In genomic region chr17:28515431-28516341, GRCm38 (mm10) we compare ENCODE assay signal across 9 mouse cellular contexts. TPM values are rescaled to one million over a fixed set of nuclear protein-coding genes. Genes with fewer than 3 reads are reported as not detected.
DNase-seq lines count a peak whose midpoint lies in the region; ATAC-seq and TF ChIP-seq lines count a peak whose summit lies in the region.
"Had no signal": no experiment of that assay in that cellular context is flagged by ENCODE, and none has a peak within 500 bp of the region (broad histone marks: within the 10 kb centered on the region; RNA-seq: fewer than 3 reads in every experiment).

No protein-coding gene starts in this region.

- no peak overlapping the region for H3K4me3 ChIP-seq in kidney, embryonic 15.5 days (replicated peaks)
- H3K4me3 ChIP-seq in liver, embryonic 14.5 days (ENCODE audit: insufficient read depth in 1 of 2, low read depth in 2 of 2, low read length in 2 of 2) = no peak overlapping the region

- H3K9me3 ChIP-seq in kidney, embryonic 15.5 days (replicated peaks) = no peaks in the 10 kb centered on the region
- H3K9me3 ChIP-seq in liver, embryonic 14.5 days (ENCODE audit: control insufficient read depth, low read length) = no peaks in the 10 kb centered on the region

- peaks cover 68% of the 10 kb centered on the region for H3K4me1 ChIP-seq in kidney, embryonic 15.5 days
- peaks cover 0 to 12% of the 10 kb centered on the region in 2 experiments; a peak in 2 of 4 replicates for H3K4me1 ChIP-seq in liver, embryonic 14.5 days (replicated peaks; ENCODE audit: control insufficient read depth in 2 of 2, insufficient read depth in 2 of 2, low read length in 1 of 2)

- no peak for TF ChIP-seq EP300 in liver, embryonic 14.5 days (IDR thresholded peaks at IDR 0.05; ENCODE audit: low read depth)

- whole genome bisulfite sequencing in kidney, embryonic 15.5 days = 59% methylated on average over 10 of the region's 10 CpGs
- WGBS in liver, embryonic 14.5 days (ENCODE audit: insufficient replicate concordance) = 36% methylated on average over 10 of the region's 10 CpGs

- TF ChIP-seq CTCF in liver, embryonic 14.5 days (IDR thresholded peaks at IDR 0.05; ENCODE audit: low read depth) = no peak

- no peak overlapping the region for H3K4me2 ChIP-seq in kidney, embryonic 15.5 days
- no peak overlapping the region for H3K4me2 ChIP-seq in liver, embryonic 14.5 days (ENCODE audit: low read depth)

- ATAC-seq in kidney, embryonic 15.5 days (replicated peaks; ENCODE audit: low FRiP score) = no peak
- ATAC-seq in liver, embryonic 14.5 days (ENCODE audit: insufficient read depth) = 0 out of 2 replicates have a peak, but pooled peaks have one; percentile 38
- no peak for ATAC-seq in megakaryocyte-erythroid progenitor cell, adult 5-6 weeks (replicated peaks; ENCODE audit: low FRiP score, low TSS enrichment, poor library complexity, severe bottlenecking)

- no peak overlapping the region for H3K27ac ChIP-seq in kidney, embryonic 15.5 days
- H3K27ac ChIP-seq in liver, embryonic 14.5 days = no peak overlapping the region

- DNase-seq in kidney, adult 8-10 months = peak; percentile 56 to 58
- DNase-seq in adrenal gland, postnatal 25 days = peak; percentile 35
- no peak for DNase-seq in liver, embryonic 14.5 days (ENCODE audit: low read depth in 3 of 3, low spot score in 3 of 3)
- DNase-seq in testis, postnatal 14 days (ENCODE audit: low spot score) = peak; percentile 83
- no peak for DNase-seq in neural tube, embryonic 10.5 days (ENCODE audit: extremely low spot score, low spot score)
- DNase-seq in frontal cortex, postnatal 14 days (ENCODE audit: low spot score in 2 of 2) = no peak

- H3K9ac ChIP-seq in kidney, embryonic 15.5 days = no peak overlapping the region
- no peak overlapping the region for H3K9ac ChIP-seq in liver, embryonic 14.5 days (replicated peaks)

- no peaks in the 10 kb centered on the region for H3K36me3 ChIP-seq in kidney, embryonic 15.5 days
- H3K36me3 ChIP-seq in liver, embryonic 14.5 days (replicated peaks; ENCODE audit: control insufficient read depth, insufficient read depth, low read depth) = no peaks in the 10 kb centered on the region

- H3K27me3 ChIP-seq in kidney, embryonic 15.5 days = 0 out of 2 replicates have a peak, but pooled peaks cover 2% of the 10 kb centered on the region
- H3K27me3 ChIP-seq in liver, embryonic 14.5 days (ENCODE audit: control insufficient read depth, insufficient read depth, low read length) = peaks cover 13% of the 10 kb centered on the region

RNA-seq across cellular contexts. Expression of gene Fkbp5, which starts 1.6 kb away (rescaled TPM):
- 31.1 and 35.0 TPM in 2 replicates for polyA plus RNA-seq in kidney, embryonic 15.5 days (2015; fragmentation: Nextera tagmentation; extraction: Ambion mirVana)
- 55.9 and 60.1 TPM in 2 replicates for total RNA-seq in adrenal gland, postnatal 25 days (2021)
- 5.3 and 7.3 TPM in 2 replicates for polyA plus RNA-seq in liver, embryonic 14.5 days (2012; rRNA removed)
- polyA plus RNA-seq in liver, embryonic 14.5 days (2014; fragmentation: Nextera tagmentation; extraction: Ambion mirVana) = 3.5 and 3.6 TPM in 2 replicates
- 19.8 and 32.3 TPM in 2 replicates for total RNA-seq in megakaryocyte-erythroid progenitor cell, adult 5-6 weeks (2014; fragmentation: Nextera tagmentation)
- 19.9 and 25.1 TPM in 2 replicates for total RNA-seq in megakaryocyte-erythroid progenitor cell, adult 5-6 weeks (2017)

RNA-seq across cellular contexts. Expression of gene Armc12, which starts 14.9 kb away (rescaled TPM):
- polyA plus RNA-seq in kidney, embryonic 15.5 days (2015; fragmentation: Nextera tagmentation; extraction: Ambion mirVana) = not detected in 2 replicates
- not detected in 2 replicates for total RNA-seq in adrenal gland, postnatal 25 days (2021)
- 0.03 TPM in 1 of 2 replicates, not detected in the other for polyA plus RNA-seq in liver, embryonic 14.5 days (2012; rRNA removed)
- polyA plus RNA-seq in liver, embryonic 14.5 days (2014; fragmentation: Nextera tagmentation; extraction: Ambion mirVana) = not detected in 2 replicates
- total RNA-seq in megakaryocyte-erythroid progenitor cell, adult 5-6 weeks (2014; fragmentation: Nextera tagmentation) = not detected in 2 replicates
- not detected in 2 replicates for total RNA-seq in megakaryocyte-erythroid progenitor cell, adult 5-6 weeks (2017)
- polyA plus RNA-seq: neural tube, embryonic 14.5 days had no signal

RNA-seq across cellular contexts. Expression of gene Clpsl2, which starts 33.5 kb away (rescaled TPM):
- not detected in 2 replicates for polyA plus RNA-seq in kidney, embryonic 15.5 days (2015; fragmentation: Nextera tagmentation; extraction: Ambion mirVana)
- not detected in 2 replicates for total RNA-seq in adrenal gland, postnatal 25 days (2021)
- not detected in 2 replicates for polyA plus RNA-seq in liver, embryonic 14.5 days (2012; rRNA removed)
- polyA plus RNA-seq in liver, embryonic 14.5 days (2014; fragmentation: Nextera tagmentation; extraction: Ambion mirVana) = not detected in 2 replicates
- total RNA-seq in megakaryocyte-erythroid progenitor cell, adult 5-6 weeks (2014; fragmentation: Nextera tagmentation) = not detected in 2 replicates
- not detected in 2 replicates for total RNA-seq in megakaryocyte-erythroid progenitor cell, adult 5-6 weeks (2017)
- polyA plus RNA-seq: neural tube, embryonic 14.5 days had no signal

RNA-seq across cellular contexts. Expression of gene Clps, which starts 44.9 kb away (rescaled TPM):
- 0.78 and 2.6 TPM in 2 replicates for polyA plus RNA-seq in kidney, embryonic 15.5 days (2015; fragmentation: Nextera tagmentation; extraction: Ambion mirVana)
- total RNA-seq in adrenal gland, postnatal 25 days (2021) = not detected in 2 replicates
- 1.2 and 3.3 TPM in 2 replicates for polyA plus RNA-seq in liver, embryonic 14.5 days (2012; rRNA removed)
- 2.9 and 3.7 TPM in 2 replicates for polyA plus RNA-seq in liver, embryonic 14.5 days (2014; fragmentation: Nextera tagmentation; extraction: Ambion mirVana)
- total RNA-seq in megakaryocyte-erythroid progenitor cell, adult 5-6 weeks (2014; fragmentation: Nextera tagmentation) = not detected in 2 replicates
- not detected in 2 replicates for total RNA-seq in megakaryocyte-erythroid progenitor cell, adult 5-6 weeks (2017)
- polyA plus RNA-seq: neural tube, embryonic 14.5 days had no signal

RNA-seq across cellular contexts. Expression of gene Lhfpl5, which starts 59.8 kb away (rescaled TPM):
- polyA plus RNA-seq in kidney, embryonic 15.5 days (2015; fragmentation: Nextera tagmentation; extraction: Ambion mirVana) = 0.54 and 0.91 TPM in 2 replicates
- 1.9 and 2.2 TPM in 2 replicates for total RNA-seq in adrenal gland, postnatal 25 days (2021)
- polyA plus RNA-seq in liver, embryonic 14.5 days (2012; rRNA removed) = not detected in 2 replicates
- polyA plus RNA-seq in liver, embryonic 14.5 days (2014; fragmentation: Nextera tagmentation; extraction: Ambion mirVana) = not detected in 2 replicates
- not detected in 2 replicates for total RNA-seq in megakaryocyte-erythroid progenitor cell, adult 5-6 weeks (2014; fragmentation: Nextera tagmentation)
- not detected in 2 replicates for total RNA-seq in megakaryocyte-erythroid progenitor cell, adult 5-6 weeks (2017)

Comparison
In these comparisons a context has a peak if more than half of its experiments do, and no peak if none do; other contexts are left out.
1. DNase-seq: peak in kidney, adult 8-10 months (2 of 2), adrenal gland, postnatal 25 days (single experiment) and testis, postnatal 14 days (single experiment); none in liver, embryonic 14.5 days (0 of 3), neural tube, embryonic 10.5 days (single experiment) and frontal cortex, postnatal 14 days (0 of 2).